Mouse (Mus musculus) liver, postnatal 0 days (tissue): ENCODE results near the gene Krtap11-1. TPM values are rescaled to one million over a fixed set of nuclear protein-coding genes. Genes with fewer than 3 reads are reported as not detected.

ENCODE experiments used
- ATAC-seq: fragments of 200-750 bp; cut with Nextera tagmentation; 2 replicates; pipeline ENCODE4 v1.8.0; 2017; ENCODE audit warnings: mild to moderate bottlenecking, moderate library complexity
- DNase-seq: peaks from one replicate; pipeline ENCODE4 v3.0.0-alpha.2; 2016
- H3K27ac ChIP-seq: fragments of 300-500 bp; sonication (generic); 2 replicates; pipeline ENCODE4 v1.5.1; 2014; ENCODE audit warnings: antibody characterized with exemption, moderate library complexity, mild to moderate bottlenecking, low read depth
- H3K27me3 ChIP-seq: fragments of 300-500 bp; sonication (generic); 2 replicates; pipeline ENCODE4 v1.6.1; 2014; ENCODE audit warnings: low read length, control low read depth, mixed read lengths; ENCODE audit not compliant: insufficient read depth
- H3K36me3 ChIP-seq: fragments of 300-500 bp; sonication (generic); replicated peaks from 2 replicates; pipeline ENCODE4 v1.6.1; 2014; ENCODE audit warnings: mild to moderate bottlenecking, control low read depth, low read length, moderate library complexity, mixed read lengths; ENCODE audit not compliant: insufficient read depth
- H3K4me1 ChIP-seq: fragments of 300-500 bp; sonication (generic); 2 replicates; pipeline ENCODE4 v1.6.1; 2014; ENCODE audit warnings: antibody characterized with exemption, mild to moderate bottlenecking, control low read depth; ENCODE audit not compliant: insufficient read depth
- H3K4me2 ChIP-seq: fragments of 300-500 bp; sonication (generic); 2 replicates; pipeline ENCODE4 v1.6.1; 2014; ENCODE audit warnings: low read depth, mild to moderate bottlenecking, low read length, moderate library complexity, mixed read lengths
- H3K4me3 ChIP-seq: fragments of 300-500 bp; sonication (generic); 2 replicates; pipeline ENCODE4 v1.5.1; 2014; ENCODE audit warnings: low read depth, low read length
- H3K9ac ChIP-seq: fragments of 300-500 bp; sonication (generic); replicated peaks from 2 replicates; pipeline ENCODE4 v1.6.1; 2014; ENCODE audit warnings: mild to moderate bottlenecking, moderate library complexity
- H3K9me3 ChIP-seq: fragments of 300-500 bp; sonication (generic); 2 replicates; pipeline ENCODE4 v1.6.1; 2016; ENCODE audit warnings: mild to moderate bottlenecking, control low read depth, low read length, mixed read lengths
- CTCF ChIP-seq: sonication (generic); IDR thresholded peaks from 2 replicates; pipeline ENCODE4 v1.5.1; 2016; ENCODE audit warnings: antibody characterized with exemption, low read depth
- EP300 ChIP-seq: IDR thresholded peaks from 2 replicates; pipeline ENCODE4 v1.6.1; 2016; ENCODE audit warnings: antibody characterized with exemption, low read depth, mild to moderate bottlenecking
- WGBS: fragments of 180-500 bp; shearing (Covaris S2); extraction: QIAGEN DNeasy Blood & Tissue Kit; methylation state at CpG from one replicate; pipeline ENCODE4 v1.1.7; 2014; ENCODE audit not compliant: insufficient replicate concordance; 5-methylcytosine and 5-hydroxymethylcytosine counted together
- polyA plus RNA-seq: library from polyadenylated mRNA; unstranded; fragments of >200 nt; fragmentation: Nextera tagmentation; extraction: Ambion mirVana; gene quantifications from 2 replicates; pipeline ENCODE4 v1.2.1, GENCODE M21; 2015

The Krtap11-1 gene
- polyA plus RNA-seq, 1 experiment from 2014 or later: not detected

- no peak overlapping the region for H3K27ac ChIP-seq
- no peaks in the 10 kb centered on the region for H3K36me3 ChIP-seq
- no peaks in the 10 kb centered on the region for H3K9me3 ChIP-seq
- ATAC-seq (no peak), DNase-seq (no peak)
- H3K27me3 ChIP-seq: no peaks in the 10 kb centered on the region
- H3K4me2 ChIP-seq: no peak overlapping the region
- no peaks in the 10 kb centered on the region for H3K4me1 ChIP-seq
- no peak overlapping the region for H3K9ac ChIP-seq
- H3K4me3 ChIP-seq: no peak overlapping the region
- TF ChIP-seq EP300 (no peak), CTCF (no peak)
Measured at GRCm38 (mm10) chr16:89550298-89550697, 20.7 kb downstream of the Krtap11-1 start.

DNA sequence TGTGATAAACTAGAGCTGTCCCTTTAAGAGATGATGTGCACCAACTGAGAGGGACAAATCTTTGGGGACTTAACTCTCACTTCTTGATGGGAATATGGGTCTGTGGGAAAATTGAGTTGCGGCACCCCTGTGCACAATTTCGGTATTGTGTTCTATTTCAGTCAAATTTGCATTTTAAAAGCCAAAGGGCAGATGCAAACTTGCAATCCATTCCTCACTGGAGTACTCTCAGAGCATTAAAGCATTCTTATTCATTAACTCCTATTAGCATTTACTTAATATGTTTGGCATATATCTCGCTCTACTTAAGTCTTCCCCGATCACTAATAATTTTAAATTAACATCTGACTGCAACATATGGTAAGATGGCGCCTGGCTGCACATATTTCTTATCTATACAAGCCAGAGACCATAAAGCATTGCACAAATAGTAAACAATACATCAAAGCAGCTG is 32.9 kb downstream of the Krtap11-1 start:
- H3K4me3 ChIP-seq: no peak overlapping the region
- H3K9ac ChIP-seq: no peak overlapping the region
- no peaks in the 10 kb centered on the region for H3K9me3 ChIP-seq
- TF ChIP-seq EP300 (no peak), CTCF (no peak)
- H3K4me2 ChIP-seq: no peak overlapping the region
- DNase-seq: no peak
- 72% methylated on average over 5 of the region's 5 CpGs for WGBS
- no peaks in the 10 kb centered on the region for H3K27me3 ChIP-seq
- no peaks in the 10 kb centered on the region for H3K36me3 ChIP-seq
- no peak for ATAC-seq
- H3K4me1 ChIP-seq: no peaks in the 10 kb centered on the region
- no peak overlapping the region for H3K27ac ChIP-seq

DNA sequence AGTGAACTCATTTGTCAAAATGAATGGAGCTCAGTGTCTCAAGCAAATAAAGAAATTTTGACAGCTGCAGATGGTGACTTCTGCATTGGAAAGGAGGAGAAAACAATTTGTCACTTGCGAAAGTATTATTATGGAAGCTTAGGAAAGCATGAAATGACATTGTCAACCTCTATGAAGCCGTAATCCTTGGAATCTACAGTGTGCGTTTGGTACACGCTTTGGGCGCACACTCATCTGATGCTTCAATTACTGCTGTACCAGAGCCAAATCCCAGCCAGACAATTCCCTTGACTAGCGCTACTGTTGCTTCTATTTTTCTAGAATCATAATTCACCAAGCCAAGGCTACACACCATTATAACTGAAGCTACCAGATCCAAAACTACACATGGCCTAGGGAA is 33.6 kb downstream of the Krtap11-1 start:
- H3K27me3 ChIP-seq: no peaks in the 10 kb centered on the region
- ATAC-seq (no peak), DNase-seq (no peak)
- no peak for TF ChIP-seq EP300
- TF ChIP-seq CTCF: no peak
- whole genome bisulfite sequencing: 83% methylated on average over 6 of the region's 6 CpGs
- no peak overlapping the region for H3K9ac ChIP-seq
- H3K36me3 ChIP-seq: no peaks in the 10 kb centered on the region
- no peak overlapping the region for H3K4me3 ChIP-seq
- H3K27ac ChIP-seq: no peak overlapping the region
- no peak overlapping the region for H3K4me2 ChIP-seq
- H3K4me1 ChIP-seq: no peaks in the 10 kb centered on the region
- no peaks in the 10 kb centered on the region for H3K9me3 ChIP-seq

GRCm38 (mm10) chr16:89530547-89530946 is 40.4 kb downstream of the Krtap11-1 start:
- Histone ChIP-seq H3K27ac (no peak overlapping the region), H3K36me3 (no peaks in the 10 kb centered on the region), H3K9me3 (no peaks in the 10 kb centered on the region), H3K9ac (no peak overlapping the region), H3K4me2 (no peak overlapping the region), H3K4me1 (no peaks in the 10 kb centered on the region), H3K4me3 (no peak overlapping the region), H3K27me3 (no peaks in the 10 kb centered on the region)
- TF ChIP-seq CTCF: no peak
- no peak for TF ChIP-seq EP300
- WGBS: 51% methylated on average over 7 of the region's 7 CpGs
- DNase-seq (no peak), ATAC-seq (no peak)

DNA sequence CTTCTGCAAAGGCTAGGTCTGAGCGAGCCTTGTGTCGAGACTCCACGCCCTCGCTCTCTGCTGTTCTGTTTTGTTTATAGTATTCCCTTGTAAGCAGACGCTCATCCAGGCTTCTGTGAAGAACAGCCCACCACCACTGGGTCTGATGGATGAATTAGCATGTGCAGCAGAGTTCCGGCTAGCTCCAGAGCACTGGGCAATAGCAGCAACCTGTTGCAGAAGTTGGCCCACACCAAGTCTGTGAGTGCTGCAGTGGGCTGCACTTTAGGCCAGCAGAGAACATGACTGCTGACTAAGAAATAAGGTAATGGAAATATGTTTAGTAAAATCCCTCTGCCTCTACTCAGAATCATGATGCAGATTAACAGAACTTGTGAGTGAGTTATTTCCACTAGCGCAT is 41.1 kb downstream of the Krtap11-1 start:
- ATAC-seq: no peak
- 56% methylated on average over 7 of the region's 7 CpGs for WGBS
- H3K36me3 ChIP-seq: no peaks in the 10 kb centered on the region
- H3K27ac ChIP-seq: no peak overlapping the region
- no peaks in the 10 kb centered on the region for H3K9me3 ChIP-seq
- TF ChIP-seq CTCF (no peak), EP300 (no peak)
- H3K27me3 ChIP-seq: no peaks in the 10 kb centered on the region
- no peak overlapping the region for H3K9ac ChIP-seq
- H3K4me2 ChIP-seq: no peak overlapping the region
- H3K4me3 ChIP-seq: no peak overlapping the region
- H3K4me1 ChIP-seq: no peaks in the 10 kb centered on the region
- DNase-seq: no peak

DNA sequence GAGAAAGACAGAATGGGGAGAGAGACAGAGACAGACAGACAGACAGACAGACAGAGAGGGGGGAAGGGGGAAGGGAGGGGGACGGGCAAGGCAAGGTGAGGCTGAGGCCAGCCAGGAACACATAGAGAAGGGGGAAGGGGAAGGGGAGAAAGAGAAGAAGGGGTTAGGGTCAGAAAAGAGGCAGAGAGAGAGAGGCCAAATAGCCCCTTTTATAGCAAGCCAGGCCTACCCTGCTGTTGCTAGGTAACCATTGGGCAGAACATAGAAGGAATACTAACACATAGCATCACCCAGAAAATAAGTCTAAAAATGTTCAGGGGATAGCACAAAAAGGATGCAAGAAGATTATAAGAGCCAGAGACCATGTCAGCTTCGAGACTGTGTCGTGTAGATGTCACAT is 42.6 kb downstream of the Krtap11-1 start:
- DNase-seq: no peak
- Histone ChIP-seq H3K4me3 (no peak overlapping the region), H3K27ac (no peak overlapping the region), H3K36me3 (no peaks in the 10 kb centered on the region), H3K9me3 (no peaks in the 10 kb centered on the region), H3K9ac (no peak overlapping the region), H3K4me1 (no peaks in the 10 kb centered on the region), H3K4me2 (no peak overlapping the region), H3K27me3 (no peaks in the 10 kb centered on the region)
- TF ChIP-seq EP300: no peak
- no peak for TF ChIP-seq CTCF
- WGBS: 65% methylated on average over 3 of the region's 3 CpGs
- no peak for ATAC-seq

DNA sequence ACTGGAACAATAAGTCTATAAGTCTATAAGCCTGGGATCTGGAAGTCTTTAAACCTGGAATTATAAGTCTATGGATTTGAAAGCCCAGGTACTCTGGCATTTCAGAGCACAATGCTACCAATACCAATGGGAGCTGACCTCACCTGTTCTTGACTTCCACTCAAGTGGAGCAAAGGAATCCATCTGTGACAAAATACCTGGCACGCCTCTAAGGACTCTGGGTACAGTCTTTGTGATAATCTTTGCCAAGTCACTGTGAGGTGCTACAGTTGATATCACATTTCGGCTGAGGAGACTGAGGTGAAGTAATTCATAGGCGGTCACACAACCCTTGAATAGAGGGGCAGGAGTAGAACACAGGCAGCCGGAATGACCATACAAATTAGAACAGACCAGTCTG is 50.0 kb downstream of the Krtap11-1 start:
- no peaks in the 10 kb centered on the region for H3K27me3 ChIP-seq
- no peak overlapping the region for H3K27ac ChIP-seq
- no peaks in the 10 kb centered on the region for H3K9me3 ChIP-seq
- no peak overlapping the region for H3K9ac ChIP-seq
- H3K4me2 ChIP-seq: no peak overlapping the region
- H3K36me3 ChIP-seq: no peaks in the 10 kb centered on the region
- no peak for DNase-seq
- H3K4me1 ChIP-seq: no peaks in the 10 kb centered on the region
- no peak for ATAC-seq
- no peak overlapping the region for H3K4me3 ChIP-seq
- 78% methylated on average over 4 of the region's 4 CpGs for WGBS
- no peak for TF ChIP-seq EP300
- TF ChIP-seq CTCF: no peak
